Mouse (Mus musculus) macrophage (primary cell): ENCODE results near the gene Luc7l2. TPM values are rescaled to one million over a fixed set of nuclear protein-coding genes. Genes with fewer than 3 reads are reported as not detected.
"Not testable (repeated sequence)": the region's sequence is repeated elsewhere in the genome, so short reads cannot be mapped to it uniquely, and the experiment has no call there.

Experiments used
- H3K27ac ChIP-seq: fragments of 350-480 bp; formaldehyde crosslinking; 2 replicates; pipeline ENCODE4 v1.9.0; 2021
- H3K36me3 ChIP-seq: fragments of 350-480 bp; formaldehyde crosslinking; 2 replicates; pipeline ENCODE4 v1.9.0; 2021; ENCODE audit errors: inconsistent target
- H3K4me3 ChIP-seq: fragments of 350-480 bp; formaldehyde crosslinking; 2 replicates; pipeline ENCODE4 v1.9.0; 2021; ENCODE audit errors: inconsistent target
- H3K79me2 ChIP-seq: fragments of 350-480 bp; formaldehyde crosslinking; 2 replicates; pipeline ENCODE4 v1.9.0; 2021; ENCODE audit errors: inconsistent target
- WGBS: methylation state at CpG from one replicate; pipeline ENCODE4 v1.1.7; 2026; ENCODE audit warnings: inconsistent platforms; ENCODE audit not compliant: missing documents; 5-methylcytosine and 5-hydroxymethylcytosine counted together
- polyA plus RNA-seq: library from polyadenylated mRNA; stranded (reverse); fragments of 250-400 nt; gene quantifications from 3 replicates; pipeline ENCODE4 v1.2.4, GENCODE M21; 2018; ENCODE audit warnings: inconsistent platforms

The Luc7l2 gene
- polyA plus RNA-seq, 1 experiment from 2014 or later = 93.0 TPM

DNA sequence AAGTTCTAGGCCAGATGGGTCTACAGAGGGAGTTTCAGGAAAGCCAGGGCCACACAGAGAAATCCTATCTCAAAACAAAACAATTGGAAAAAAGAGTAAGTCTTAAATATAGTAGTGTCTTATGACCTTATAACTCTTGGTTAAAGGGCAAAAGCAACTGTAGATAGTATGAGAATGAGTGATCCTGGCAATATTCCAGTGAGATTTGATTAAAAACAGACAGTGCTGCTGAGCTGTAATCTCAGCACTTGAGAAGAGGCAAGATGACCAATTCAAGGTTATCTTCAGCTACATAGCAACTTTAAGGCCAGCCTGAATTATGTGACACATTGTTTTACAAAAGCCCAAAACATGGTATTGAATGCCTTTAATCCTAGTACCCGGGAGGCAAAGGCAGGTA lies 3.4 kb upstream of the Luc7l2 start:
- Histone ChIP-seq H3K4me3 (no peak overlapping the region), H3K36me3 (no peaks in the 10 kb centered on the region), H3K79me2 (peaks cover 8% of the 10 kb centered on the region), H3K27ac (no peak overlapping the region)
- WGBS = 100% methylated on average over 1 of the region's 1 CpGs

- not testable (repeated sequence) for H3K27ac ChIP-seq
- 94% methylated on average over 7 of the region's 7 CpGs for WGBS
These were observed 2.5 kb upstream of the Luc7l2 start for GRCm38 (mm10) chr6:38548595-38548994.

GRCm38 (mm10) chr6:38549840-38550239 lies 1.3 kb upstream of the Luc7l2 start:
- Histone ChIP-seq H3K27ac (peak overlapping the region; percentile 95), H3K79me2 (peaks cover 29% of the 10 kb centered on the region), H3K4me3 (peak overlapping the region; percentile 83)
- not testable (repeated sequence) for H3K36me3 ChIP-seq
- 77% methylated on average over 4 of the region's 6 CpGs for WGBS

More at GRCm38 (mm10) chr6:38548595-38548994, 2.5 kb upstream of the Luc7l2 start:
- not testable (repeated sequence) for H3K4me3 ChIP-seq, H3K36me3 ChIP-seq
- peaks cover 17% of the 10 kb centered on the region for H3K79me2 ChIP-seq

DNA sequence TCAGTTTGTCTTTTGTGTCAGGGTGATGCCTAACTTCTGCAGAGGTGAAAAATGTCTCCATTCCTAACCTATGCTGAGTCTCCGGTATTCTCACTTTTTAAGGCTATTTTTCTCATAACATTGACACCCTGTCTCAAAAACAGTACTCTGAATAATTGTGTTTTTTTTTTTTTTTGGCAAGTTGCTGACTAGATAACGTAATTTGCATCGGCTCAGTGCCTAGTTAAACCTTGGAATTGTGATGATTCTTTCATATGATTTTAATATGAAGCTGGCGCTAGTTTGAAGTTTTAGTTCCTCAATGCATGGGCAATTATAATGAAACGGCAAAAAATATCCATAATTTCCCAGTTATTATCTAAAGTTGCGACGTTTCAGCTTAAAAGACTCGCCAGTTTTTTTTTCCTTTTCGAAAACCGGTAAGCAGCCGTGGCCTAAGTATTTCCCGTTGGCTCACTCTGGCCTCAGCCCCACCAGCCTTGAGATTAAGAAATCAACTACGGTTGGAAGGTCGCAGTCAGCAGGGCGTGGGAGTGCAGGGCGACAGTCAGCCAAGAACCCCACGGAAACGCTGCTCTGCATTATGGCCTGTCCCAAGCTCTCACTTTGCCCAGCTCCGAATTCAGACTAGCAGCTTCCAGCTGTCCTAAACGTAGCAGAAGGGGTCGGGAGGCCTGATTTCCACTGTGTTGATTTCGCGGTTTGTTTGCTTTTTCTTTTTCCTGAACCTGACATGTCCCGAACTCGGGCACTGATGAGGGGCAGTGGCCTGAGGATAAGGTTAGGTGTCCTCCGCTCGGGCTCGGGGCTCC lies 678 bp upstream of the Luc7l2 start:
- Histone ChIP-seq H3K27ac (peak overlapping the region; percentile 95), H3K79me2 (peaks cover 36% of the 10 kb centered on the region), H3K36me3 (no peaks in the 10 kb centered on the region), H3K4me3 (peak overlapping the region; percentile 83)
- 2% methylated on average over 28 of the region's 28 CpGs for WGBS

DNA sequence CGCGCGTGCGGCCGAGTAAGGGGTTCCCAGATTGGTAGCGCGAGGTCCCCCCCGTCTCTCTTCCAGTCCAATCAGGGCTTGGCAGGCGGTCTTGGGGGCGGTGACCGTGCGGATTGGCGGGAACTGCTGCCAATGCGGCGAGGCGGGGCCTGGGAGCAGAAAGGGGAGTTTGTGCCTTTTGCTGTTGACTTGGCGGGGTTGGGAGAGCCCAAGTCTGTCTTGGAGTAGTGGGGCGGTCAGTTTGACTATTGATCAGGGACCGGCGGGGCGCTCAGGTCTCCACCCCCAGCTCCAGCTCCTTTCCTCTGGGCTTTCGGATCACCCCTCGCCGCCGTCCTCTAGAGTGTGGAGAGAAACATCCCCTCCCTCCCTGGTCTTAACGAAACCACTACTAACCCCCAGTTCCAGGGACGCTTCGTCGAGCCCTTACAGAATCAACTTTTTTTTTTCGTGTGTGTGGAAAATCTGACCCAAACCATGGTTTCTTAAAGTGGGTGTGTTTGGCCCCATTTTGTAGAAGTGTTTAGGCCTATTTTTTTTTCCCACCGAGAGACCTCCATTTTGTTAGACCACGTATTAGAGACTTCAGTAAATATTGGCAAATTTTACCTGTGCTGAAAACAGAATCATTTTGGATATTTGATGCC lies 978 bp downstream of the Luc7l2 start:
- WGBS = under 1% methylated on average over 25 of the region's 32 CpGs
- H3K36me3 ChIP-seq = no peaks in the 10 kb centered on the region
- H3K27ac ChIP-seq = peak overlapping the region; percentile 47
- peak overlapping the region; percentile 71 for H3K4me3 ChIP-seq
- H3K79me2 ChIP-seq = peaks cover 52% of the 10 kb centered on the region

DNA sequence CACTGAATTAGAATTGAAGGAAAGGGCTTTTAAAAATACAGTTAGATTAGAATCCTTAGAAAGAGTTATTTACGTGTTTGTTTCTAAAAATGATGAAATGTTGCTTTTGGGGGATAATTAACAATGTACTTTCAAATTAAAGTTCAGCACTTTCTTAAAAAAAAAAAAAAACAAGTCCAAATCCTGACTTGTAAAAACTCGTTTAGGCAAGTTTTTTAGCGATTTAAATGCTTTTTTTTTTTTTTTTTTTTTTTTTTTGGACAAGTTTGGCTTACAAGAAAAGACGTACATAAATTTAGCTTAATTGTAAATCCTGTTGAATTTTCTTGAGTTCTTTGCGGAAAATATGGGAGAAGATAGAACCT lies 1.5 kb downstream of the Luc7l2 start:
- Histone ChIP-seq H3K79me2 (peaks cover 57% of the 10 kb centered on the region), H3K4me3 (peak overlapping the region; percentile 71), H3K27ac (peak overlapping the region; percentile 47), H3K36me3 (no peaks in the 10 kb centered on the region)
- 10% methylated on average over 3 of the region's 5 CpGs for WGBS

- 61% methylated on average over 2 of the region's 2 CpGs for WGBS
- Histone ChIP-seq H3K79me2 (peaks cover 100% of the 10 kb centered on the region), H3K27ac (no peak overlapping the region), H3K4me3 (no peak overlapping the region), H3K36me3 (peaks cover 43% of the 10 kb centered on the region)
These were observed 25.0 kb downstream of the Luc7l2 start for GRCm38 (mm10) chr6:38576096-38576495.

GRCm38 (mm10) chr6:38580112-38580857 lies 29.2 kb downstream of the Luc7l2 start:
- peaks cover 91% of the 10 kb centered on the region for H3K79me2 ChIP-seq
- H3K36me3 ChIP-seq = peaks cover 45% of the 10 kb centered on the region
- no peak overlapping the region for H3K4me3 ChIP-seq
- 91% methylated on average over 3 of the region's 3 CpGs for WGBS
- H3K27ac ChIP-seq = no peak overlapping the region

DNA sequence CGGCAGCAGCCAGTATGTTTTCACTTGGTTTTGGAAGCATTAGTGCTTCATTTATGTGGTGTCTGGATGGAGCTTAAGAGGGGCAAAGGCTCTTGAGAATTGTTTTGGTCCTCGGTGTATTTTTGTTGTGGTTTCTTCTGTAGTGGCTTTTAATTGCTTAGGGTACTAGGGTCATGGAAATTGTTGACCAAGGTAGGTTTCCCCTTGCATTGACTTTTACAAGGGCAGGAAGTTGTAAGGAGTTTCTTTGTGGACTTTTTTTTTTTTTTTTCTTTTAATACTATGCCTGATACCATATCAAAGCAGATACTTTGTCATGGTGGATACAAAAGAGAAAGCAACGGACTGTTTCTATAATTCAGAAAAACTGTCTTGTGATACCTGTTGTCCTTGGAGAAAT lies 30.6 kb downstream of the Luc7l2 start:
- Histone ChIP-seq H3K36me3 (peaks cover 55% of the 10 kb centered on the region), H3K79me2 (peaks cover 77% of the 10 kb centered on the region)

DNA sequence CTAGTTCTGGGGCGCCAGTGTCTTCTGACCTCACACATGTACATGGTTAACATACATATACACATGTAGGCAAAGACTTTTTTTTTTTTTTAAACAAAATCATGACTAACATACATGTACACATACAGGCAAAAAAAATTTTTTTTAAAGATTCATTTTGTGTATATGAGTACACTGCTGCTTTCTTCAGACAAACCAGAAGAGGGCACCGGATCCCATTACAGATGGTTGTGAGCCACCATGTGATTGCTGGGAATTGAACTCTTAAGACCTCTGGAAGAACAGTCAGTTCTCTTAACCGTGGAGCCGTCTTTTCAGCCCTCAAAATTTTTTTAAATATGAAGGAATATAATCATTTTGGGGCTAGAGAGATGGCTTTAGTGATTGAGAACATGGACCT lies 46.3 kb downstream of the Luc7l2 start:
- no peaks in the 10 kb centered on the region; the same call in 1 of the 2 replicates for H3K79me2 ChIP-seq
- H3K27ac ChIP-seq = no peak overlapping the region
- no peak overlapping the region for H3K4me3 ChIP-seq
- WGBS = 90% methylated on average over 4 of the region's 4 CpGs
- H3K36me3 ChIP-seq = peaks cover 50% of the 10 kb centered on the region

More for the DNA sequence above, 30.6 kb downstream of the Luc7l2 start:
- Histone ChIP-seq H3K4me3 (no peak overlapping the region), H3K27ac (no peak overlapping the region)
- 94% methylated on average over 3 of the region's 3 CpGs for WGBS

GRCm38 (mm10) chr6:38609892-38610291 lies 58.8 kb downstream of the Luc7l2 start:
- Histone ChIP-seq H3K4me3 (no peak overlapping the region), H3K36me3 (peaks cover 16% of the 10 kb centered on the region; the same call in 1 of the 2 replicates), H3K27ac (no peak overlapping the region), H3K79me2 (no peaks in the 10 kb centered on the region)
- WGBS = 96% methylated on average over 2 of the region's 2 CpGs

DNA sequence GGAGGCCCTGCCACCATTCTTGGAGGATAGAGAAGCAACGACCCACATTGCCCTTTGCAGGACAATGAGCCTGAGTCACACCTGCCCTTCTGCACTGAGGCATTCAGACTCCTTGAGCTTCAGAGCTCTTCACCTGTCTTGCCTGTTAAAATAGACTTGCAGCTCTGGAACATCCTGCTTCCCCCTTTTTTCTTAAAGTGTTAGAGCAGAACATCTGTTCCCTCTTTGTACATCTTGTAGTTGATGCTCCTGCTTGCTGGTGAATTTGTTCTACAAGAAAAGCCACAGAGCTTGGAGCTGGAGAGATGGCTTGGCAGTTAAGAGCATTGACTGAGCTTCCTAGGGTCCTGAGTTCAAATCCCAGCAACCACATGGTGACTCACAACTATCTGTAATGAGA lies 71.3 kb downstream of the Luc7l2 start:
- H3K27ac ChIP-seq = no peak overlapping the region
- H3K79me2 ChIP-seq = no peaks in the 10 kb centered on the region
- no peak overlapping the region for H3K4me3 ChIP-seq
- peaks cover 19% of the 10 kb centered on the region for H3K36me3 ChIP-seq
- WGBS = 90% methylated on average over 1 of the region's 1 CpGs

- H3K4me3 ChIP-seq = no peak overlapping the region
- 89% methylated on average over 2 of the region's 2 CpGs for WGBS
- H3K36me3 ChIP-seq = peaks cover 11% of the 10 kb centered on the region
- no peaks in the 10 kb centered on the region for H3K79me2 ChIP-seq
- H3K27ac ChIP-seq = no peak overlapping the region
These were observed 72.3 kb downstream of the Luc7l2 start for GRCm38 (mm10) chr6:38623457-38623856.

- Histone ChIP-seq H3K79me2 (no peaks in the 10 kb centered on the region), H3K27ac (no peak overlapping the region), H3K36me3 (peaks cover 6% of the 10 kb centered on the region), H3K4me3 (no peak overlapping the region)
- WGBS = 46% methylated on average over 1 of the region's 1 CpGs
These were observed 73.3 kb downstream of the Luc7l2 start for GRCm38 (mm10) chr6:38624439-38624838.

GRCm38 (mm10) chr6:38626086-38626485 lies 75.0 kb downstream of the Luc7l2 start:
- WGBS = 97% methylated on average over 5 of the region's 5 CpGs
- no peaks in the 10 kb centered on the region; the same call in 1 of the 2 replicates for H3K36me3 ChIP-seq
- H3K4me3 ChIP-seq = no peak overlapping the region
- no peaks in the 10 kb centered on the region for H3K79me2 ChIP-seq
- H3K27ac ChIP-seq = no peak overlapping the region
